In genomic region chr12:35674487-35674886, GRCm38 (mm10) we compare ENCODE assay signal across 8 mouse cellular contexts.
DNase-seq lines count a peak whose midpoint lies in the region; ATAC-seq lines count a peak whose summit lies in the region.

No protein-coding gene starts in this region.

- no peaks in the 10 kb centered on the region for H3K27me3 ChIP-seq in embryonic facial prominence, embryonic 14.5 days (replicated peaks; ENCODE audit: control insufficient read depth, insufficient read depth, low read length)

- H3K9me3 ChIP-seq in embryonic facial prominence, embryonic 14.5 days (ENCODE audit: control insufficient read depth, low read length), result no peaks in the 10 kb centered on the region

- no peak overlapping the region for H3K4me2 ChIP-seq in embryonic facial prominence, embryonic 14.5 days (ENCODE audit: low read depth, low read length)

- WGBS in embryonic facial prominence, embryonic 14.5 days, result 45% methylated on average over 6 of the region's 6 CpGs

- DNase-seq in cerebellum, adult 9-11 months, result peak; percentile 2
- DNase-seq in cerebellum, adult 11-12 months, result no peak
- peak; percentile 13 to 64 for DNase-seq in spleen, adult 18-20 months
- DNase-seq in spleen, adult 12 weeks (ENCODE audit: low spot score), result no peak
- DNase-seq in embryonic facial prominence, embryonic 14.5 days (ENCODE audit: low spot score), result peak; percentile 27
- DNase-seq in layer of hippocampus, adult 9-10 months (ENCODE audit: low spot score), result peak; percentile 68
- DNase-seq in naive thymus-derived CD4-positive, alpha-beta T cell, adult 2 months (ENCODE audit: low read depth), result peak; percentile 42
- DNase-seq in yolk sac, embryonic 10.5 days (ENCODE audit: low spot score), result peak; percentile 24

- no peak for ATAC-seq in embryonic facial prominence, embryonic 14.5 days (ENCODE audit: low read depth)

- no peaks in the 10 kb centered on the region for H3K36me3 ChIP-seq in embryonic facial prominence, embryonic 14.5 days (ENCODE audit: control insufficient read depth, insufficient read depth, low read length)

- no peak overlapping the region for H3K27ac ChIP-seq in embryonic facial prominence, embryonic 14.5 days (replicated peaks; ENCODE audit: low read depth, low read length)

- no peak overlapping the region for H3K4me3 ChIP-seq in embryonic facial prominence, embryonic 14.5 days (ENCODE audit: low read depth, low read length)

- H3K4me1 ChIP-seq in embryonic facial prominence, embryonic 14.5 days (ENCODE audit: control insufficient read depth, insufficient read depth, low read length), result no peaks in the 10 kb centered on the region

- no peak overlapping the region for H3K9ac ChIP-seq in embryonic facial prominence, embryonic 14.5 days (ENCODE audit: low read depth, low read length)

Comparison
In these comparisons a context has a peak if more than half of its experiments do, and no peak if none do; other contexts are left out.
1. DNase-seq: peak in cerebellum, adult 9-11 months (single experiment), spleen, adult 18-20 months (2 of 2), embryonic facial prominence, embryonic 14.5 days (single experiment), layer of hippocampus, adult 9-10 months (single experiment), naive thymus-derived CD4-positive, alpha-beta T cell, adult 2 months (single experiment) and yolk sac, embryonic 10.5 days (single experiment); none in cerebellum, adult 11-12 months (single experiment) and spleen, adult 12 weeks (single experiment).